Mouse (Mus musculus) intestine, embryonic 16.5 days (tissue): ENCODE measurements around the gene Ddx18. TPM values are rescaled to one million over a fixed set of nuclear protein-coding genes. Genes with fewer than 3 reads are reported as not detected.

Source experiments
- ATAC-seq: fragments of 200-750 bp; cut with Nextera tagmentation; 2 replicates; pipeline ENCODE4 v1.8.0; 2017; ENCODE audit warnings: moderate TSS enrichment, moderate library complexity
- H3K27ac ChIP-seq: fragments of 300-500 bp; sonication (generic); 2 replicates; pipeline ENCODE4 v1.5.1; 2014; ENCODE audit warnings: mild to moderate bottlenecking, low read length
- H3K27me3 ChIP-seq: fragments of 300-500 bp; sonication (generic); replicated peaks from 2 replicates; pipeline ENCODE4 v1.6.1; 2014; ENCODE audit warnings: low read length, control low read depth, mixed read lengths; ENCODE audit not compliant: control insufficient read depth, insufficient read depth
- H3K36me3 ChIP-seq: fragments of 300-500 bp; sonication (generic); 2 replicates; pipeline ENCODE4 v1.6.1; 2014; ENCODE audit warnings: low read length, control low read depth; ENCODE audit not compliant: control insufficient read depth, insufficient read depth
- H3K4me1 ChIP-seq: fragments of 300-500 bp; sonication (generic); 2 replicates; pipeline ENCODE4 v1.6.1; 2014; ENCODE audit warnings: low read length, control low read depth, mixed read lengths; ENCODE audit not compliant: control insufficient read depth, insufficient read depth
- H3K4me2 ChIP-seq: fragments of 300-500 bp; sonication (generic); 2 replicates; pipeline ENCODE4 v1.6.1; 2014; ENCODE audit warnings: low read depth, low read length, control low read depth
- H3K4me3 ChIP-seq: fragments of 300-500 bp; sonication (generic); 2 replicates; pipeline ENCODE4 v1.5.1; 2014; ENCODE audit warnings: mild to moderate bottlenecking, low read length
- H3K9ac ChIP-seq: fragments of 300-500 bp; sonication (generic); 2 replicates; pipeline ENCODE4 v1.6.1; 2014; ENCODE audit warnings: low read depth, low read length
- H3K9me3 ChIP-seq: fragments of 300-500 bp; sonication (generic); 2 replicates; pipeline ENCODE4 v1.6.1; 2016; ENCODE audit warnings: low read length, control low read depth; ENCODE audit not compliant: control insufficient read depth
- WGBS: fragments of 180-500 bp; shearing (Covaris S2); extraction: QIAGEN DNeasy Blood & Tissue Kit; methylation state at CpG from one replicate; pipeline ENCODE4 v1.1.7; 2014; 5-methylcytosine and 5-hydroxymethylcytosine counted together
- polyA plus RNA-seq: library from polyadenylated mRNA; unstranded; fragments of >200 nt; fragmentation: Nextera tagmentation; extraction: Ambion mirVana; gene quantifications from 2 replicates; pipeline ENCODE4 v1.2.1, GENCODE M21; 2015

The Ddx18 gene
- polyA plus RNA-seq, 1 experiment from 2014 or later, result 55.9 TPM

GRCm38 (mm10) chr1:121529286-121529685 is 38.5 kb downstream of the Ddx18 start:
- WGBS, result 85% methylated on average over 6 of the region's 6 CpGs

DNA sequence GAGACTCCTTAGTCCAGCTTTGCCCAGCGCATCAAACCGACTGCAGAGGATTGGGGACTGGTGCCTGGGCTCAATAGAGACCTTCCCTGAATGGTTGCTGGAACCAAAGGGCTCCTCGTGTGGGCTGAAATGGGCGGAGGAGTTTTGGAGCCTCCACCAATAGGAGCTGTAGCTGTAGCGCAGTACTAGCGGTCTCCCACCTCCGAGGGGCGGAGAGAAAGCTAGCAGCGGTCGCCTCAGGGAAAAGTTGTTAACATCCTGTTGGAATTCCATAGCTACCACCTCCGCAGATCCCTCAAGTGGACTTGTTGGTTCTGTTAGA is 39.4 kb downstream of the Ddx18 start, which contains the start of gene Htr5b:
TSS of gene Htr5b (minus strand) at position 67 of the 322 bp plus-strand sequence.
- no peak within 1 kb of the TSS for H3K9ac ChIP-seq
- ATAC-seq, result peak; percentile 79

More at GRCm38 (mm10) chr1:121529286-121529685, 38.5 kb downstream of the Ddx18 start:
- Histone ChIP-seq H3K27ac (no peak overlapping the region), H3K27me3 (peaks cover 16% of the 10 kb centered on the region), H3K9me3 (no peaks in the 10 kb centered on the region), H3K4me1 (peaks cover 8% of the 10 kb centered on the region), H3K4me3 (no peak overlapping the region), H3K4me2 (no peak overlapping the region), H3K9ac (no peak overlapping the region), H3K36me3 (no peaks in the 10 kb centered on the region)
- no peak for ATAC-seq

GRCm38 (mm10) chr1:121527600-121528398 is 40.0 kb downstream of the Ddx18 start:
- H3K9me3 ChIP-seq, result no peaks in the 10 kb centered on the region
- H3K4me1 ChIP-seq, result peaks cover 8% of the 10 kb centered on the region
- peak; percentile 42; the same call in 1 of the 2 replicates for ATAC-seq
- H3K9ac ChIP-seq, result no peak overlapping the region
- peaks cover 16% of the 10 kb centered on the region for H3K27me3 ChIP-seq
- H3K27ac ChIP-seq, result no peak overlapping the region
- WGBS, result 10% methylated on average over 55 of the region's 55 CpGs
- peak overlapping the region; percentile 34 for H3K4me3 ChIP-seq
- H3K4me2 ChIP-seq, result peak overlapping the region; percentile 60
- H3K36me3 ChIP-seq, result no peaks in the 10 kb centered on the region

More for the DNA sequence above, 39.4 kb downstream of the Ddx18 start, which contains the start of gene Htr5b:
- Histone ChIP-seq H3K27me3 (peaks cover 16% of the 10 kb centered on the region), H3K27ac (no peak within 1 kb of the TSS), H3K4me1 (peaks cover 8% of the 10 kb centered on the region), H3K4me3 (peak within 1 kb of the TSS; percentile 34), H3K36me3 (no peaks in the 10 kb centered on the region), H3K9me3 (no peaks in the 10 kb centered on the region), H3K4me2 (peak within 1 kb of the TSS; percentile 60)
- WGBS, result 3% methylated on average over 11 of the region's 11 CpGs

DNA sequence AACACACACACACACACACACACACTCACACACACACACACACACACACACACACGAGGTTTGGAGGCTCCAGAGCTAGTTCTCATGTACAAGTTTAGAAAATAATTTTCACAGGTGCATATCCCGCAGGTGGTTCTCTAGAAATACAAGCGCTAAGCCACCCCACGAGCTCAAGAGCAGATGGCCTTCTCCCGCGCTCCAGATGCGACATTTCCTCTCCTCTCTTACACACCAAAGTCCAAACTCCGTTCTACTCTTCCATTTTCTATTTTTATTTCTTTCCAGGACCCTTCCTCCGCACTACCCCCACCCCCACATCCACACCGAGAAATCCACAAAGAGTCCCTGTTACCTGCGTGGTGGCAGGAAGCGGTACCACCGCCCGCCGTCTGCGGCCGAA is 40.7 kb downstream of the Ddx18 start:
- Histone ChIP-seq H3K4me1 (peaks cover 8% of the 10 kb centered on the region), H3K27me3 (peaks cover 16% of the 10 kb centered on the region), H3K4me3 (peak overlapping the region; percentile 34), H3K4me2 (peak overlapping the region; percentile 60), H3K9ac (no peak overlapping the region), H3K9me3 (no peaks in the 10 kb centered on the region), H3K27ac (no peak overlapping the region), H3K36me3 (no peaks in the 10 kb centered on the region)
- ATAC-seq, result no peak
- WGBS, result 44% methylated on average over 17 of the region's 17 CpGs

DNA sequence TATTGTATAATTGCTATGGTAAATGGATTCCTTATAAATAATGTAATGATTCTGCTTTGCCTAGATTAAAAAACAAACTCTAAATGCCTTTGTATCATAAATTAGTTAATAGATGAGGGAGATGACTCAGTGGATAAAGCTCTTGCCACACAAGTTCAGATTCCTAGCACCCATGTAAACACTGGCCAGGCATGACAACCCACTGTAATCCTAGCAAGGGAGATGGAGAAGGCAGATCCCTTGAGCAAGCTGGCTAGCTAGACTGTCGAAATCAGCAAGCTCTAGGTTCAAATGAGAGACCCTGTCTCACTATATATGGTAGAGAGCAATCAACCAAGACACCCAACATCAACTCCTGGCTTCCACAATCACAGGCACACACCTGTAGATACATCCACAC is 49.2 kb downstream of the Ddx18 start:
- WGBS, result 80% methylated on average over 1 of the region's 1 CpGs
- Histone ChIP-seq H3K9ac (no peak overlapping the region), H3K4me1 (no peaks in the 10 kb centered on the region), H3K4me3 (no peak overlapping the region), H3K4me2 (no peak overlapping the region), H3K9me3 (no peaks in the 10 kb centered on the region), H3K36me3 (no peaks in the 10 kb centered on the region), H3K27me3 (no peaks in the 10 kb centered on the region), H3K27ac (no peak overlapping the region)
- no peak for ATAC-seq

- Histone ChIP-seq H3K27ac (no peak overlapping the region), H3K4me1 (no peaks in the 10 kb centered on the region), H3K4me3 (no peak overlapping the region), H3K4me2 (no peak overlapping the region), H3K36me3 (no peaks in the 10 kb centered on the region), H3K9me3 (no peaks in the 10 kb centered on the region), H3K27me3 (no peaks in the 10 kb centered on the region), H3K9ac (no peak overlapping the region)
- ATAC-seq, result no peak
- 77% methylated on average over 2 of the region's 2 CpGs for WGBS
Measured at GRCm38 (mm10) chr1:121511966-121512365, 55.8 kb downstream of the Ddx18 start.

DNA sequence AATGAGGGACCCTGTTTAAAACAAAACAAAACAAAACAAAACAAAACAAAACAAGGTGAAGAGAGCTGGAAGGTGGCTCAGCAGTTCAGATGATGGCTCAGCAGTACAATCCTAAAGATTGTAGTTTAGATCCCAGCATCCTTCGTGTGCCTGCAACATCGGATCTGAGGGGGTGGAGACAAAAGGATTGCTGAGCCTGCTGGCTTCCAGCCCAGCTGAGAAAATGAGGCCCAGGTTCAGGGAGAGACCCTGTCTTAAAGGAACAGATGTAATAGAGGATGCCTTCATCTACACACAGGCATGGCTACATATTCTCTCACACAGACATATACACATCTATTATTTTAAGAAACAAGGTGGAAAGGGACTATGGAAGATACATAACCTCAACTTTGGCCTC is 56.6 kb downstream of the Ddx18 start:
- Histone ChIP-seq H3K36me3 (0 out of 2 replicates have a peak, but pooled peaks cover 5% of the 10 kb centered on the region), H3K4me2 (no peak overlapping the region), H3K9ac (no peak overlapping the region), H3K9me3 (no peaks in the 10 kb centered on the region), H3K27me3 (no peaks in the 10 kb centered on the region), H3K27ac (no peak overlapping the region), H3K4me3 (no peak overlapping the region), H3K4me1 (no peaks in the 10 kb centered on the region)
- WGBS, result 40% methylated on average over 2 of the region's 2 CpGs
- no peak for ATAC-seq

- WGBS, result 84% methylated on average over 19 of the region's 19 CpGs
- no peak for ATAC-seq
Measured at GRCm38 (mm10) chr1:121510420-121511140, 57.2 kb downstream of the Ddx18 start.

DNA sequence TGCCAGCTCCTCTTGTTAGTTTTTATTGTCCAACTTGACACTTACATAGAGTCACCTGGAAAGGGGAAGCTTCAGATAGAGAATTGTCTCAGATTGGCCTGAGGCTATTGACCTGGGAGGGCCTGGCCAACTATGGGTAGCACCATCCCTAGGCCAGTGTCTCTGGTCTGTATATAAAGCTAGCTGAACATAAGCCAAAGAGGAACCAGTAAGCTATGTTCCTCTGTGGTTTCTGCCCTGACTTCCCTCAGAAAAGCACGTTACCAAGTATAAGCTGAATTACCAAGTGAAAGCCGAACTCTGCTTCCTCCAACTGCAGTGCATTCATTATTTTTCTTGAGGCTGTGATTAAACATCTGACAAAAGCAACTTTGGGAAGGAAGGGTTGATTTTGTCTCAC is 59.1 kb downstream of the Ddx18 start:
- 88% methylated on average over 2 of the region's 2 CpGs for WGBS
- Histone ChIP-seq H3K9me3 (no peaks in the 10 kb centered on the region), H3K4me1 (no peaks in the 10 kb centered on the region), H3K9ac (no peak overlapping the region), H3K4me2 (no peak overlapping the region), H3K27me3 (no peaks in the 10 kb centered on the region), H3K27ac (no peak overlapping the region), H3K36me3 (0 out of 2 replicates have a peak, but pooled peaks cover 5% of the 10 kb centered on the region), H3K4me3 (no peak overlapping the region)
- ATAC-seq, result no peak

More at GRCm38 (mm10) chr1:121510420-121511140, 57.2 kb downstream of the Ddx18 start:
- no peak overlapping the region for H3K4me3 ChIP-seq
- H3K27ac ChIP-seq, result no peak overlapping the region
- no peaks in the 10 kb centered on the region for H3K9me3 ChIP-seq
- no peak overlapping the region for H3K4me2 ChIP-seq
- 0 out of 2 replicates have a peak, but pooled peaks cover 5% of the 10 kb centered on the region for H3K36me3 ChIP-seq
- H3K9ac ChIP-seq, result no peak overlapping the region
- H3K4me1 ChIP-seq, result no peaks in the 10 kb centered on the region
- no peaks in the 10 kb centered on the region for H3K27me3 ChIP-seq
